Mouse (Mus musculus): Measurements from ENCODE around the gene Mpzl3. TPM values are rescaled to one million over a fixed set of nuclear protein-coding genes. Genes with fewer than 3 reads are reported as not detected.

The Mpzl3 gene
- total RNA-seq, 2 experiments from 2014 or later = 1.7 to 2.1 TPM

Other genes with a start within 250 kb of the Mpzl3 start
- gene Kmt2a, start 173.9 kb upstream of the Mpzl3 start, total RNA-seq (2021) = 10 to 100 TPM; 67.5 to 70.0 TPM
- 100 to 1,000 TPM; 325 to 329 TPM for gene Atp5l, start 134.4 kb upstream of the Mpzl3 start, total RNA-seq (2021)
- gene Ube4a, start 89.6 kb upstream of the Mpzl3 start, total RNA-seq (2021) = 100 to 1,000 TPM in 1 of 2 experiments, 10 to 100 TPM in 1; 95.1 to 104 TPM
- gene Cd3g, start 74.8 kb upstream of the Mpzl3 start, total RNA-seq (2021) = not detected
- gene Cd3d, start 73.4 kb upstream of the Mpzl3 start, total RNA-seq (2021) = not detected
- gene Cd3e, start 45.6 kb upstream of the Mpzl3 start, total RNA-seq (2021) = not detected
- gene Mpzl2, start 15.4 kb upstream of the Mpzl3 start, total RNA-seq (2021) = 1 to 10 TPM; 1.3 to 1.5 TPM
- under 1 TPM in 1 of 2 experiments, not detected in 1; 0.18 TPM for gene Jaml, start 24.0 kb downstream of the Mpzl3 start, total RNA-seq (2021)
- gene Scn2b, start 62.6 kb downstream of the Mpzl3 start, total RNA-seq (2021) = 10 to 100 TPM; 17.9 to 19.4 TPM
- under 1 TPM; 0.70 to 0.89 TPM for gene Scn4b, start 83.2 kb downstream of the Mpzl3 start, total RNA-seq (2021)
- not detected for gene BC049352, start 126.8 kb downstream of the Mpzl3 start, total RNA-seq (2021)
- gene Tmprss4, start 148.9 kb downstream of the Mpzl3 start, total RNA-seq (2021) = not detected
- under 1 TPM; 0.87 to 0.90 TPM for gene Il10ra, start 214.0 kb downstream of the Mpzl3 start, total RNA-seq (2021)

Measured in left cerebral cortex, postnatal 4 days (tissue).